Comparison of ENCODE assay signal across 28 mouse cellular contexts in the genomic region with DNA sequence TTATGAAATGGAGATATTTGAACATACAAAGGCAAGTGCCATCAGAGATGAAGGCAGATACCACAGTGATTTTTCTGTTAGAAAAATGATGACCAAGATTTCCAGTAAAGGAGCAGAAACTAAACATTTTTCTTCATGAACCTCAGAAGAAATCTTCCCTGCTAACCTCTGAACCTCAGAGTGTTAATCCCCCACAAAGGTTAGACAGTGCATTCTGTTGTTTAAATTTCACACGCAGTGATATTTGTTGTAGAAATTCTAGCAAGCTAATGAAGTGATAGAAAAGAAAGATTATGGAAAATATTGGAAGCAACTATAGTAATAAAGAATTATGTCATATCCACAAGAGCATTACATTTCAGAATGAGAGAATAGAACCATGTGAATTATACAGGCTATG.
"Had no signal": no experiment of that assay in that cellular context is flagged by ENCODE, and none has a peak within 500 bp of the region (broad histone marks: within the 10 kb centered on the region; RNA-seq: fewer than 3 reads in every experiment).

No protein-coding gene starts in this region.

- H3K9me3 ChIP-seq: embryonic facial prominence, embryonic 10.5 days; embryonic facial prominence, embryonic 12.5 days; embryonic facial prominence, embryonic 13.5 days; embryonic facial prominence, embryonic 15.5 days; forebrain, embryonic 10.5 days; forebrain, embryonic 12.5 days; forebrain, embryonic 13.5 days; forebrain, embryonic 15.5 days had no signal

- H3K27ac ChIP-seq: embryonic facial prominence, embryonic 10.5 days; embryonic facial prominence, embryonic 12.5 days; embryonic facial prominence, embryonic 13.5 days; embryonic facial prominence, embryonic 15.5 days; forebrain, embryonic 10.5 days; forebrain, embryonic 12.5 days; forebrain, embryonic 13.5 days; forebrain, embryonic 15.5 days; gastrocnemius, adult 2 months had no signal

- H3K36me3 ChIP-seq: embryonic facial prominence, embryonic 10.5 days; embryonic facial prominence, embryonic 12.5 days; embryonic facial prominence, embryonic 13.5 days; embryonic facial prominence, embryonic 15.5 days; forebrain, embryonic 10.5 days; forebrain, embryonic 12.5 days; forebrain, embryonic 15.5 days had no signal

- H3K4me1 ChIP-seq: embryonic facial prominence, embryonic 10.5 days; embryonic facial prominence, embryonic 12.5 days; embryonic facial prominence, embryonic 13.5 days; embryonic facial prominence, embryonic 15.5 days; forebrain, embryonic 10.5 days; forebrain, embryonic 12.5 days; forebrain, embryonic 13.5 days; forebrain, embryonic 15.5 days had no signal

- H3K4me2 ChIP-seq: embryonic facial prominence, embryonic 12.5 days; embryonic facial prominence, embryonic 13.5 days; embryonic facial prominence, embryonic 15.5 days; forebrain, embryonic 12.5 days; forebrain, embryonic 13.5 days; forebrain, embryonic 15.5 days had no signal

- DNase-seq: cerebellum, adult 18-20 months; cerebellum, adult 2 months; cerebellum, adult 8-10 months; cerebellum, adult 9-10 months; cerebellum, adult 9-11 months; cerebellum, postnatal 10 days; cerebellum, postnatal 14 days; cerebellum, postnatal 25 days; cerebellum, postnatal 36 days; embryo, embryonic 11 days; forebrain, postnatal 0 days; gastrocnemius, adult 2 months; gastrocnemius, postnatal 10 days; gastrocnemius, postnatal 14 days; gastrocnemius, postnatal 25 days; gastrocnemius, postnatal 36 days; heart, adult 11 months had no signal

- H3K9ac ChIP-seq: embryonic facial prominence, embryonic 12.5 days; embryonic facial prominence, embryonic 13.5 days; embryonic facial prominence, embryonic 15.5 days; forebrain, embryonic 12.5 days; forebrain, embryonic 13.5 days; forebrain, embryonic 15.5 days; forebrain, postnatal 0 days had no signal

- ATAC-seq: forebrain, embryonic 13.5 days; forebrain, embryonic 14.5 days; forebrain, embryonic 15.5 days; forebrain, embryonic 16.5 days; forebrain, postnatal 0 days had no signal

- H3K27me3 ChIP-seq: embryonic facial prominence, embryonic 12.5 days; embryonic facial prominence, embryonic 13.5 days; embryonic facial prominence, embryonic 15.5 days; forebrain, embryonic 12.5 days; forebrain, embryonic 13.5 days; forebrain, embryonic 15.5 days had no signal

- H3K4me3 ChIP-seq: embryonic facial prominence, embryonic 10.5 days; embryonic facial prominence, embryonic 12.5 days; embryonic facial prominence, embryonic 13.5 days; embryonic facial prominence, embryonic 15.5 days; erythroblast, embryonic 14.5 days; forebrain, embryonic 10.5 days; forebrain, embryonic 12.5 days; forebrain, embryonic 13.5 days; forebrain, embryonic 15.5 days; gastrocnemius, adult 2 months had no signal
